Mouse (Mus musculus): Measurements from ENCODE around the gene Glud1.

Glud1 gene

GRCm38 (mm10) chr14:34310234-34310965, at the start of gene Glud1, which contains the start of gene Shld2:
Glud1 (plus strand) TSS chr14:34310727.
Shld2 (minus strand) TSS chr14:34310493.
- DNase-seq (ENCODE audit: low spot score) = peak; percentile 90

- DNase-seq (ENCODE audit: low spot score) = no peak
Observed at GRCm38 (mm10) chr14:34268046-34268445, 42.5 kb upstream of the Glud1 start.

GRCm38 (mm10) chr14:34273280-34273679, 37.2 kb upstream of the Glud1 start:
- no peak for DNase-seq (ENCODE audit: low spot score)

- no peak for DNase-seq (ENCODE audit: low spot score)
Observed at GRCm38 (mm10) chr14:34274141-34274540, 36.4 kb upstream of the Glud1 start.

GRCm38 (mm10) chr14:34275225-34275624, 35.3 kb upstream of the Glud1 start:
- no peak for DNase-seq (ENCODE audit: low spot score)

- no peak for DNase-seq (ENCODE audit: low spot score)
Observed at GRCm38 (mm10) chr14:34279726-34280125, 30.8 kb upstream of the Glud1 start.

- no peak for DNase-seq (ENCODE audit: low spot score)
Observed at GRCm38 (mm10) chr14:34280798-34281197, 29.7 kb upstream of the Glud1 start.

GRCm38 (mm10) chr14:34281736-34282269, 28.7 kb upstream of the Glud1 start:
- DNase-seq (ENCODE audit: low spot score) = no peak

GRCm38 (mm10) chr14:34288396-34288795, 22.1 kb upstream of the Glud1 start:
- DNase-seq (ENCODE audit: low spot score) = no peak

GRCm38 (mm10) chr14:34289259-34290015, 21.1 kb upstream of the Glud1 start:
- no peak for DNase-seq (ENCODE audit: low spot score)

GRCm38 (mm10) chr14:34290229-34290628, 20.3 kb upstream of the Glud1 start:
- DNase-seq (ENCODE audit: low spot score) = no peak

GRCm38 (mm10) chr14:34293641-34294040, 16.9 kb upstream of the Glud1 start:
- no peak for DNase-seq (ENCODE audit: low spot score)

GRCm38 (mm10) chr14:34296350-34296749, 14.2 kb upstream of the Glud1 start:
- no peak for DNase-seq (ENCODE audit: low spot score)

GRCm38 (mm10) chr14:34297038-34297437, 13.5 kb upstream of the Glud1 start:
- DNase-seq (ENCODE audit: low spot score) = no peak

- DNase-seq (ENCODE audit: low spot score) = no peak
Observed at GRCm38 (mm10) chr14:34297634-34298033, 12.9 kb upstream of the Glud1 start.

- no peak for DNase-seq (ENCODE audit: low spot score)
Observed at GRCm38 (mm10) chr14:34298871-34299700, 11.4 kb upstream of the Glud1 start.

GRCm38 (mm10) chr14:34302681-34303242, 7.8 kb upstream of the Glud1 start:
- no peak for DNase-seq (ENCODE audit: low spot score)

GRCm38 (mm10) chr14:34303265-34303680, 7.3 kb upstream of the Glud1 start:
- DNase-seq (ENCODE audit: low spot score) = no peak

- DNase-seq (ENCODE audit: low spot score) = no peak
Observed at GRCm38 (mm10) chr14:34309266-34309665, 1.3 kb upstream of the Glud1 start.

GRCm38 (mm10) chr14:34309907-34310233, 657 bp upstream of the Glud1 start:
- no peak for DNase-seq (ENCODE audit: low spot score)

GRCm38 (mm10) chr14:34311021-34311631, 599 bp downstream of the Glud1 start:
- DNase-seq (ENCODE audit: low spot score) = peak; percentile 37
